Mouse (Mus musculus): ENCODE results near the gene Prkab1. TPM values are rescaled to one million over a fixed set of nuclear protein-coding genes. Genes with fewer than 3 reads are reported as not detected.
A peak's percentile ranks its signal among the peaks of the same experiment; 100 is the strongest.

The Prkab1 gene
- 10 to 100 TPM; 48.7 to 58.3 TPM for total RNA-seq (2021)

DNA sequence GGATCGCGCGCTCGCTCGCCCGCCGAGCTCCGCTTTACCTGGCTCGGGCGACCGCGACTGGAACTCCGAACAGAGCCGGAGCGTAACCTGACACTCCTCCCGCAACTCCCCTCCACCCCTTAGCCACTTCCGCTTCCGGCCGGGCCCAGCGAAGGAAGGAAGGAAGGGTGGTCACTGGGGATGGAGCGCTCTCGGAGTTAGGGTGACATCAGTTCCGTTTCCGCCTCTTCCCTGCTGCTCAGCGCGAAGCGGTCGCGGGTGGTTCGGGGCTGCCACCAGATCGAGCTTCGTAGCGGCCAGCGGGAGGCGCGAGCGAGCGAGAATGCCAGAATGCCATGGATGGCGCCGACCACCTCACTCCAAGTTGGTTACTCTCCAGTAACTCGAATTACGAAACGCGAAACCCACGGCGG is at the start of gene Prkab1:
TSS of gene Prkab1 (minus strand) at position 182 of the 413 bp plus-strand sequence.
- DNase-seq: peak; percentile 91 to 92
- intact Hi-C loops (cut with DNase I): loop anchor here (2.0 to 10.0 kb wide), 2 partner anchors 44 to 370 kb away; no protein-coding TSS in a partner anchor

DNA sequence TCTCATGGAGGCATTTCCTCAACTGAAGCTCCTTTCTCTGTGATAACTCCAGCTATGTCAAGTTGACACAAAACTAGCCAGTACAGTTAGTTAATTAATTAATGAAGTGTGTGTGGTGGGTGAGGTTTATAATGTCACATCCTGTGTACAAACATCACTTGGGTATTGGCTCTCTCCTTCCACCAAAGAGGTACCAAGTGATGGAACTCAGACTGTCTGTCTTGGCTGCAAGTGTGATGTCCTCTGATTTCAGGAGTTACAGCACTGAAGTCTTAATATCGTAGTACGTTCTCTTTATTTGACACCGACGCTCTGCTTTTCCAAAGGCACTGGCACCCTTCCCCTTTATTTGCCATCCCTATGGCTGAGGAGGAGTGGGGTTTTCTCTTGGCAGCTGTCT is 45.3 kb upstream of the Prkab1 start:
- DNase-seq: no peak
- intact Hi-C loops (cut with DNase I): no loop called here

DNA sequence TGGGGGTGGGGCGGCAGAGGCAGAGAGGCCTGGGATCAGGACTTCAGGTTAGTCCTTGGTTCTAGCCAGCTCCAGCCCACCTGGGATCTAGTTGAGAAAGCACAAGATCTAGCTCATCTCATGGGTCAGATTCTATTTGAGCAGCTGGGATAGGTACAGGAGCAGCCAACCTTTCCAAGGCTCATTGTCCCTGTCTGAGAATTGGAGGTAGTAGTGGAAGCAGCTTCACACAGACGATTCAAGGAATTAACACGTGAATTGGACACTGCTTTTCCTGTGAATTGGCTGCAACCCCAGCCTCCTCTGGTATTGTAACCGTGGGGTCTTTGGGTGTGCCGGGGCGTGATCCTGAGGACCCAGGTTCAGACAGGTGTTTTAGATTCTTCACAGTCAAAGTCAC is 28.5 kb upstream of the Prkab1 start:
- no peak for DNase-seq
- intact Hi-C loops (cut with DNase I): no loop called here

- DNase-seq: no peak
- intact Hi-C loops (cut with DNase I): no loop called here
These were observed 27.9 kb upstream of the Prkab1 start for GRCm38 (mm10) chr5:116052171-116052570.

DNA sequence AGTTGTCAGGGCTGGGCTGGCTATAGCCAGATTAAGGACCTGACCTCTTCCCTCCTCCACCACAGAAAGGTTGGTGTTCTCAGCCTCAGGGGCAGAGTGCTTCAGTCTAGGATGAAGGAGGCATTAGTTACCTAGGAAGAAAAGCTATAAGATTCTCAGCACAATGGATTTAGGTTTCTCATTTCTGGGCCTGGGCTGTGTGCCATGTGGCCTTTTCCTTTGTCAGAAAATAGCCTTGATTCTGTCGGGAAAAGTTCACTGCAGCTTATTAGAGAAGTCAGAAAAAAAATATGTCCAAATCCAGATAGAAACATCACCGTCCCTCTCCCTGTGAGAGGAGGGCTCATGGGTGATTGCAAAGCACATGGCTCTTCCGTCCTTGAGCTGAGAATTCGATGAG is 25.5 kb upstream of the Prkab1 start:
- DNase-seq: no peak
- intact Hi-C loops (cut with DNase I): no loop called here

- intact Hi-C loops (cut with DNase I): no loop called here
- DNase-seq: no peak
These were observed 24.0 kb upstream of the Prkab1 start for GRCm38 (mm10) chr5:116048321-116048720.

- intact Hi-C loops (cut with DNase I): no loop called here
These were observed 21.9 kb upstream of the Prkab1 start for GRCm38 (mm10) chr5:116046246-116046645.

GRCm38 (mm10) chr5:116045581-116045980 is 21.3 kb upstream of the Prkab1 start:
- intact Hi-C loops (cut with DNase I): no loop called here
- DNase-seq: no peak

More at GRCm38 (mm10) chr5:116046246-116046645, 21.9 kb upstream of the Prkab1 start:
- DNase-seq: no peak

DNA sequence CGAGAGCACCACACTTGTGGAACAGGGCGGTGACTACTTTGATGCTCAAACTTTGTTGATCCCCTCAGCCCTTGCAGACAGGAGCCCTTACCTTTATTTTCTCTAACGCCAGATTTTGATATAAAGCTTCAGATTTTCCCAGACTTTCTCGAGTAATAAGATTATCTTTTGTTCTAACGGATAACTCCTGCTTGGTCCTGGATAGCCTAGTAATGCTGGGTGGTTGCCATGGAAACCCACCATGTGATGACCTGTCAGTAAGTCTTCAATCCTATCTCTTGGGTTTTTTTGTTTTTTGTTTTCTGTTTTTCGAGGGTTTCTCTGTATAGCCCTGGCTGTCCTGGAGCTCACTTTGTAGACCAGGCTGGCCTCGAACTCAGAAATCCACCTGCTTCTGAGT is 17.9 kb upstream of the Prkab1 start:
- intact Hi-C loops (cut with DNase I): no loop called here
- DNase-seq: no peak

DNA sequence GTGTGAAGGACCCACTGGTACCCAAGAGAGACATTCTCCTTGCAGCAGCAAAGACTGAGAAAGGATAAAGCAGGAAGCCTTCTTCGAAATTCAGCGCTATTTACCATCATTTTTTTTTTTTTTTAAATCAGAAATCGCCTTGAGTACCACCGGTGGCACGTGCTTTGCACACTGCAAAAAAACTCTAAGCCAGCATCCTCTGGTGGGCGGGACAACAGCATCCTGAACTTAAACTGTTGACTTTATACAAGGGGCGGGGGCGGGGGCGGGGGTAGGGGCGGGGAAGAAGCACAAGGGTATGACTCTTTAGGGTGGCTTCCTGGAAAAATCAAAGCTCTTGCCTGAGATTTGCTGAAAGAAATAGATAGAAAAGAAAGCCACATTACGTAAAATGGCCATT is 15.4 kb upstream of the Prkab1 start:
- intact Hi-C loops (cut with DNase I): no loop called here
- no peak for DNase-seq

DNA sequence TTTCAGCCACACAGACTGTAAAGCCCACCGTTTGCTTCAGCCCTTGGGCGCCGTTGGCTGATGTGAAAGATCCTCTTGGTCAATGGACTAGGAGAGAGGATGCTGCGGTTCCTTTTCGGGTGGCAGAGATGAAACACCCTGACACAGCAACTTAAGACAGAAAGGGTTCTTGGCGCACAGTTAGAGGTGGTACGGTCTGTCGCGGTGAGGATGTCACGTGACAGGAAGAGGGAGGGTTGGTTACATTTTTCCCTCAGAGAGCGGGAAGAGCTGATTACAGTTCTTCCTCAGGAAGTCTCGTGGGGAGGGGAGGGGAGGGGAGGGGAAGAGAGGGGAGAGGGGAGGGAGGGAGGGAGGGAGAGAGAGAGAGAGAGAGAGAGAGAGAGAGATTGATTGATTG is 13.4 kb upstream of the Prkab1 start:
- intact Hi-C loops (cut with DNase I): no loop called here
- DNase-seq: no peak

GRCm38 (mm10) chr5:116036465-116036864 is 12.2 kb upstream of the Prkab1 start:
- intact Hi-C loops (cut with DNase I): no loop called here
- no peak for DNase-seq

DNA sequence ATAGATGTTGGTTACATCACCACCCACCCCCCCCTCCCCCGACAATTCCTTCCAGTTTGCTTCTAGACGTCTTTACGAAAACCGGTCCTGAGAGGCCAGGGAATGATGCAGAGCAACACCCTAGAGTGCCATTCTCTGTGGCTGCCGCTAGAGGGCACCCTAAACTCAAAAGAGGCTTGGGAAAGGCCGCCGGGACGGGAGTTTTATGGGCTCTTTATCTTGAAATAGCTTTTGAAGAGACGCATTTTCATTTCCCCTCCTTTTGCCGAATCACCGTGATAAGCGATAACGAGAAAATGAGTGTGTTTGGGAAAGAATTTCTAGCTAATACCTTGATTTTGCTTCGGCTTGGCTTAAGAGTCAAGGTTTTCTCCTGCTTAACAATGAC is 6.9 kb upstream of the Prkab1 start:
- intact Hi-C loops (cut with DNase I): loop anchor here (2.0 to 5.0 kb wide), 2 partner anchors 92 to 181 kb away; no protein-coding TSS in a partner anchor
- DNase-seq: peak; percentile 67 to 78

DNA sequence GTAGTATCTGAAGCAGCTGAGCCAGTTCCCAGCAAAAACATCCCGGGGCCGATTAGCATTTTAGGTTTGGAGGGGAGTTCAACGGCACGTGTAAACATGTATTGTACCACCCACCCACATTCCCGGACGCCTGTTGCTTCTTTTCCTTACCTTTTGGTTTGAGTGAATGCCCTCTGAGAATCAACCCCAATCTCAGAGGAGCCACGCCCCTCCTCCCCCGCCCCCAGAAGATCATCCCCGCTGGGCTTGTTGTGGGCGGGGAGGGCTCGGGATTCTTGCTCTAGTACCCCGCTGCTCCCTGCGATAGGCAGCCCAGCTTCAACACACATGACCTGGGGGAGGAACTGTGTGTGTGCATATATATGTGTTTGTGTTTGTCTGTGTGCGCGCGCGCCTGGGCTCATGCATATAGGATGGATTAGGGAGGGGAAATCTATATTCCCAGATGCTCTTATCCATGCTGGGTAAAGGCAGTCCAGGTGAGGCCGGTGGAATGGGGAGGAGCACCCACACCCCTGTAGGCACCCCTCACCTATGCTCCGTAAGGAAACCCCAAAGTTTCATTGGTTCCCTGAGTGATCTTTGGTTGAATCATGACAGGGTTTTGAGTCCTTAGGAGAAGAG is 6.4 kb upstream of the Prkab1 start:
- DNase-seq: no peak
- intact Hi-C loops (cut with DNase I): loop anchor here (2.0 to 5.0 kb wide), 2 partner anchors 92 to 182 kb away; no protein-coding TSS in a partner anchor

DNA sequence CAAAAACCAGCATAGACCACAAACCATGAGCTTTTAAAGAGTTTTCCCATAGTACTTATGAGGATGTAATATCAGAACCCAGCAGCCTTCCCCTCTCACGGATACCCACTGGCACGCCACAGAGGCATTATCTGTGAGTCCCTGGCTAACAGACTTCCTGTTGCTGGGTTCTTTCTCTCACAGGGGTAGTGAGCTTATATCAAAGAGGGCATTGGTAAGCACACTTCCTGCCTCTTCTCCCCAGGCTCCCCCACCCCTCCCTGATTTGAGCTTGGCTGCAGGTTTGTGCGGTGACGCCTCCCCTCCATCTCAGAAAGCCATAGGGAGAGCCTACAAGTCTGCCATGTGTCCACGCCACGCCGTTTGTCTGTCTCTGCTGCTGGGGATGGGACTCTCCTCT is 4.8 kb upstream of the Prkab1 start:
- intact Hi-C loops (cut with DNase I): loop anchor here (5.0 to 10.0 kb wide), 2 partner anchors 237 to 374 kb away; no protein-coding TSS in a partner anchor
- DNase-seq: no peak

DNA sequence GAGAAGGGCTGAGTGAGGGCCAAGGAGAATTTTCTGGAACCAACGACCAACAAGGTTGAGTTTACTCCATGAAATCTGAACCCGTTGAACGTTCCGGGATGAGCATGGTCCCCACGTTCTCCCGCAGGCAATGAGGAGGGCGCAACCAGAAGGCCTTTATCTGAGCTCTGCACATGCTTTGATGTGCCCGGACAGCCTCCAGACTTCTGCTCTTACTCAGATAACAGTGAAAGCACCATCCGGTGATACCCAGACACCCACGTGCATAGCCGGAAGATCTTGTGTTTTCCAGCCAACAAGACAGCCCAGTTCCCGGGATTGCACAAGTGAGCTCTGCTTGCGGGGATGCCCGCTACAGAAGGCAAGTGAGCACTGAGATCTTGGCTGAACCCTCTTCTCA is 2.3 kb upstream of the Prkab1 start:
- no peak for DNase-seq
- intact Hi-C loops (cut with DNase I): loop anchor here (5.0 to 10.0 kb wide), 2 partner anchors 234 to 372 kb away; no protein-coding TSS in a partner anchor

GRCm38 (mm10) chr5:116026107-116026506 is 1.8 kb upstream of the Prkab1 start:
- intact Hi-C loops (cut with DNase I): loop anchor here (5.0 to 10.0 kb wide), 2 partner anchors 234 to 371 kb away; no protein-coding TSS in a partner anchor

GRCm38 (mm10) chr5:116023821-116024284 is 455 bp downstream of the Prkab1 start:
- intact Hi-C loops (cut with DNase I): loop anchor here (2.0 to 10.0 kb wide), 2 partner anchors 43 to 369 kb away; no protein-coding TSS in a partner anchor

More at GRCm38 (mm10) chr5:116026107-116026506, 1.8 kb upstream of the Prkab1 start:
- no peak for DNase-seq

DNA sequence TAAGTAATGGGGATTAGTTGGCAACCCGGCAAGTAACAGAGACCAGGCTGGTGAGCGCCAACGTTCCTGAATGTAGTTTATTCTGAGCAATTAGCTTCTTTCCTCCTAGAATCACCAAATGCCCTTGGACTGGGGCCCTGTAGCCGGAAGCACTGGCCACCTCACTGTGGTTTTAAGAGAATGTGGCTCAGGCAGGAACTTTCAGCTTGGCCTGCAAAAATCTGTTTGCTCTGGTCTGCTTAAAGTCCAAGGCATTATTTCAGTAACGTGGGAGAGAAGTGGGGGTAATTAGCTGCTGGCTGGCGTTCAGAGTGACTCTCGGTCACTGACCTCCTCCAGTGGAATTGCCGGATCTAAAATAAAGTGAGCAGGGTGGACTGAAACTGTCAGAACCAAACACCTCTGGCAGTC is 1.1 kb downstream of the Prkab1 start:
- DNase-seq: no peak

More at GRCm38 (mm10) chr5:116023821-116024284, 455 bp downstream of the Prkab1 start:
- DNase-seq: no peak

DNA sequence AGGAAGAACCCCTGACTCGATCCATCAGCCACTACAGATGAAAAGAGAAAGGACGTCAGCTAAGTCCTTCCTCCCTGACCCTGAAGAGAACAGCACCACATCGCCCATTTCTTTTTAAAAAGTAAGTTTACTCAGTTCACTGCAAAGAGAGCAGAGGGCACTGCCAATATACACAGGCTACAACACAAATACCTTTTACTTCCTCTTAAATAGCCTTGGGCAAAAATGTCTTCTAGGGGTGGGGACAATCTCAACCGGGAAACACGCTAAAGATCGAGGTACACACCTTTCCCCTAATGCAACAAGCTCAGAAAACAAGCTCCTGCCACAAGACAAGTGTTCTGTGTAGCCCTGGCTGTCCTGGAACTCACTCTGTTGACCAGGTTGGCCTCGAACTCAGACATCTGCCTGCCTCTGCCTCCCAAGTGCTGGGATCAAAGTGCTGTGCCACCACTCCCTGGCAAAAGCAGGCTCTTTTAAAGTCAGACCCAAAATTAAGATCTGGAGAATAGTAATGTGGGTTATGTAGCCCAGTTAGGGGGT is 1.6 kb downstream of the Prkab1 start:
- intact Hi-C loops (cut with DNase I): loop anchor here (10.0 kb wide), 1 partner anchor 368 kb away; no protein-coding TSS in a partner anchor
- no peak for DNase-seq

More for the DNA sequence above, 1.1 kb downstream of the Prkab1 start:
- intact Hi-C loops (cut with DNase I): loop anchor here (10.0 kb wide), 1 partner anchor 368 kb away; no protein-coding TSS in a partner anchor

DNA sequence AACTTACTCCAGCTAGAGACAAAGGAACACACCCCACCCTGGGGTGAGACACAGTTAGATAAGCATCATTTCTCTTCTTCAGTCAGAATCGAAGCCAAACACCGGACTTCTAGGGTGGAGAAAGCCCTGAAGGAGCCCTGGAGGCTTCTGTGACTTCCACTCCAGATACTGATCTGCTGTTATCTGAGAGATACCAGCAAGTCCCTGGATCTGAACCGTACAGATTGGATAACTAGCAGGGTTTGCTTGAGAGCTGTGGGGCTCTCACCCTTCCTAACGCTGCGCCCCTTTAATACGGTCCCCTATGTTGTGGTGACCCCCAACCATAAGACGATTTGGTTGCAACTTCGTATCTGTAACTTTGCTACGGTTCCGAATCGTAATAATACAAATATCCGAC is 2.2 kb downstream of the Prkab1 start:
- DNase-seq: no peak
- intact Hi-C loops (cut with DNase I): loop anchor here (10.0 kb wide), 1 partner anchor 367 kb away; no protein-coding TSS in a partner anchor
